Mouse (Mus musculus): ENCODE results near the gene Lrrc32.

Gene Lrrc32

DNA sequence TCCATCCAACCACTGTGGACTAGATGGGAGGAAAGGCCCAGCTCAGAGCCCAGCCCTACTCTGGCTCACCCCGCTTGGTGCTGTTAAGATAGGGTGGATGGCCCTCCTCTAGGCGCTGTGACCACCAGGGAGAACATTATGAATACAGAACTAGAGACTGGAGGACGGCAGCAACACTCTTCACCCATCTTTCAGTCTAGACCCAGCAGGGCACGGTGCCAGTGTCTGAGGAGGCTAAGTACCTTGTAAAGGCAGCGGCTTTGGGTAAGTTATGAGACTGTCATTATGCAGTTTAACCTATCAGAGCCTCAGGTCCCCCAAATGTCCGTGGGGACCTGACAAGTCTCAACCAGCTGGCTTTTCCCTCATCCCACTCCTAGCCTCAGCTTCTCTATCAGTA is at the start of gene Lrrc32:
TSS of gene Lrrc32 (plus strand) at position 153 of the 400 bp plus-strand sequence.
- no peak for DNase-seq

GRCm38 (mm10) chr7:98439956-98440466 is 49.1 kb upstream of the Lrrc32 start, which contains the start of gene Gucy2d:
Gucy2d (plus strand) TSS chr7:98440416.
- DNase-seq, result no peak

GRCm38 (mm10) chr7:98446873-98447272 is 42.2 kb upstream of the Lrrc32 start:
- DNase-seq, result peak; percentile 23

DNA sequence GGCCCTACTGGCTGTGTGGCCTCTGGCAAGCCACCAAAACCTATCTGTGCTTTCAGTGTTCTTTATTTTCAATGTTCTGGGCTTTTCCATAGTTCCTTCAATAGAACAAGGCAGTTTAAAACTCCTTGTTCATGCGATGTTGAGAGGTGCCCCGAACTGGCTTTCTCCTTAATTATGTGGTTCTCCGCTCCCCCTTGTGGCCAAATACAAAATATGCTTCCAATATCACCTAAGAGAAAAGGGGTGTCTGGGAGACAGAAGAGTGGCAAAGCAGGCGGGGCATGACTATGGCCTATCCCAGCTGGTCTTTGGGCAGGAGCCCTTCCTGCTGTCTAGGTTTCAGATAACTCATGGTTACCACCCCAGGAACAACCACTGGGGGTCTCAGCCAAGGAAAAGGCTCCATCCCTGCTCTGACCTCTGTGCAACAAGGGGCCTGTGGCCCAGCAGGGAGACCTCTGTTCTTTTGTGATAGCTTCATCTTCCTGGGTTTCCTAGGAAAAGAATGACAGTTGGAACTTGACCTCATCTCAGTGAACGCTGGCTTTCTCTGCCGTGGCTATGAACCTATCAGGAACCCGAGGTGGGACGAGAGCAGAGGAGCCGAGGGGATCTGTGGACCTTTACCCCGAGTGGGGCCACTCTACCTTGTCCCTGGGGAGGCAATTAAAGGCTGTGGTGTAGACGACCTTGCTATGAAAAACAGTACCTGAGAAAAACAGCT is 41.3 kb upstream of the Lrrc32 start:
- DNase-seq, result peak; percentile 48

GRCm38 (mm10) chr7:98448309-98448630 is 40.8 kb upstream of the Lrrc32 start:
- no peak for DNase-seq

DNA sequence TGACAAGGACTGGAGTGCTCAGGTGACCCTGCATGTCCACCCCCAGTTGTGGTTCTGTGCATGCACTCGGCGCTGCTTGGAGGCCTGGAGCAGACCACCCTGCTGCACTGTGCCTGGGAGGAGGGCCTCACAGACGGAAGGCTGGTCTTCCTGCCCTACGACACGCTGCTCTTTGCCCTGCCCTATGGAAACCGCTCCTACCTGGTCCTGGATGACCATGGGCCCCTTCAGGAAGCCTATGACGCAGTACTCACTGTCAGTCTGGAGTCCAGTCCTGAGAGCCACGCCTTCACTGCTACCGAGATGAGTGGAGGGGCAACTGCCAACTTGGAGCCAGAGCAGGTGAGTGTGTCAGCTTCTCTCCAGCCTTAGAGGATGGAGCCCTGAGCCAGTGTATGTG is 39.4 kb upstream of the Lrrc32 start:
- DNase-seq, result no peak

DNA sequence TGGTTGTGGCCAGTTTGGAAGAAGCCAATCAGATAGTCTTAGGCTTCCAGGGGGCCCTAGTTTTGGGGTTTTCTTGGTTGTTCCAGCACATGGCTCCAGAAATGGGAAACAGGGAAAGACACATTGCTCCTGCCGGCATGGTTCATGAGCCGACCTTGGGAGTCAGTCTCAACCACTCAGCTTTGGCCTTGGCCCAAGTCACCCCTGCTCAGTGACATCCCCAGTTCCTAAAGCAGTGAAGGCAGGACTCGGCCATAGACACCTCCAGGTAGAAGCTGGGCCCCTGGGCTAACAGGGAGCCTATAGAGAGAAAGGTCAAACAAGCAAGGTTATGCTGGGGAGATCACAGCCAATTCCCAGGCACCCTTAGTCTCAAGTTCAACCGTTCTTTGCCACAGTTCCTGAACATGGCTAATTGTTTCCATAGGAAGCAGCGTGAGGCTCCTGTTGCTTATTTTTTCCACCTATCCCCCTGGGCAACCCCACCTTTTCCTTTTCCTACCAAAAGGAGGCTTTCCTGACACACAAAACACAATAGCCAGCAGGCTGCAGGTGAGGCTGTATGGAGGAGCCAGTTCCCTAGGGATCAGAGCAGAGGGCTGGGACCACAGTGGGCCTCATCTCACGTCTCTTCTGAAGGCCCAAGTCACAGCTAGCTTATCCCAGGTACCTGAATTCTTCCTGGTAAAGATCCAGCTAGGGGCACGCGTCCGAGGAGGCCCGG is 34.5 kb upstream of the Lrrc32 start:
- DNase-seq, result no peak

- no peak for DNase-seq
Measured at GRCm38 (mm10) chr7:98460319-98460718, 28.8 kb upstream of the Lrrc32 start.

- DNase-seq, result no peak
Measured at GRCm38 (mm10) chr7:98469089-98469488, 20.0 kb upstream of the Lrrc32 start.

DNA sequence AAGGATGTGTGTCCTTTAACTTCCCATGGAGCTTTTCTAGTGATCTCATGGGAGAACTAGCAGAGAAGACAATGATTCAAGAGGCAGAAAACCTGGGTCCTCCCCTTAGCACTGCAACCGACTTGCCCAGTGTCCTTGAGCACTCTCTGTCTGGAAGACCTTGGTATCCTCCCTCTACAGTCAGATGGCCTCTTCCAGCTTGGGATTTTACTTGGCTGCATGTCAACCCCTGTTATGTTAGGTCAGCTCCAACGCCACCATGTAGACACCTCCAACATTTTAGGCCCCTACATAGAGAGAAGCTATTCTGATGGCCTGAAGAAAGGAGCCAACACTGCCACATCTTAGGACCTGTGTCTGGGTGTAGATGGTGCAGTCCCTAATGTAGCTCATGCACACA is 16.6 kb upstream of the Lrrc32 start:
- DNase-seq, result no peak

DNA sequence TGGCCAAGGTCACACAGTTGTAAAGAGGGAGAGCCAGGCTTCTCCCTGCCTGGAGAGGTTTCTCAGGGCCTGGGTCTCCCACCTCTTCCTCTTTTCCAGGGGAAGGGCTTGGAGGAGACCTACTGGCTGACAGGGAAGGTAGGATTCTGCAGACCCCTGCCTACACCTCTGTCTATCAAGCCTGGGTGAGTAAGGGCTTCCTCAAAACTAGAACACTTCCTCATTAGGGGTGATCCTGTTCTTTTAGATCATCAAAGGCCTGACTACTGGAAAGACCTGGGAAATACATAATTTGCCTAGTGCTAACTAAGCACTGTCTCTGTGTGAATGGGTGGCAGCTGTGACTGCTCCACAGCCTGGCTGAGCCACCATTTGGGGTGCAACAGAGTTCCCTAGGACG is 14.5 kb upstream of the Lrrc32 start:
- DNase-seq, result no peak

DNA sequence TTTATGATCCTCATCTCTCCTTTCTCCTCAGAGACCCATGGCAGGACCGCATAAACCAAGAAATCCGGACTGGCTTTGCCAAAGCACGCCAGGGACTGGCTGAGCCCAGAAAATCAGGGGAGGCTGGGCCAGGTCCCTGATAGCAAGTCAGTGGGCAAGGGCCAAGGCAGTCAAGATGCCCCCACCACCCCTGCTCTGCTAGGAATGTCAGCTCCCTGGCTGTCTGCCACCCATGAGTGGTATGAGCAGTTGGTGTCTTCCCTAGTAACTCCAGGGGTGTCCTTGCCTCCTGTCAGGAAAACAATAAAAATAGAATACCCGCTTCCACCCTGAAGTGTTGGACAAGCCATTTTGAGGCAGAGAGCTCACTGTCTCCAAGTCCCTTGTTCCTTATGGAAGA is 11.9 kb upstream of the Lrrc32 start:
- no peak for DNase-seq

- DNase-seq, result no peak
Measured at GRCm38 (mm10) chr7:98480481-98480880, 8.6 kb upstream of the Lrrc32 start.

- DNase-seq, result peak; percentile 90
Measured at GRCm38 (mm10) chr7:98481066-98481734, 7.9 kb upstream of the Lrrc32 start.

GRCm38 (mm10) chr7:98481861-98482260 is 7.2 kb upstream of the Lrrc32 start:
- no peak for DNase-seq

DNA sequence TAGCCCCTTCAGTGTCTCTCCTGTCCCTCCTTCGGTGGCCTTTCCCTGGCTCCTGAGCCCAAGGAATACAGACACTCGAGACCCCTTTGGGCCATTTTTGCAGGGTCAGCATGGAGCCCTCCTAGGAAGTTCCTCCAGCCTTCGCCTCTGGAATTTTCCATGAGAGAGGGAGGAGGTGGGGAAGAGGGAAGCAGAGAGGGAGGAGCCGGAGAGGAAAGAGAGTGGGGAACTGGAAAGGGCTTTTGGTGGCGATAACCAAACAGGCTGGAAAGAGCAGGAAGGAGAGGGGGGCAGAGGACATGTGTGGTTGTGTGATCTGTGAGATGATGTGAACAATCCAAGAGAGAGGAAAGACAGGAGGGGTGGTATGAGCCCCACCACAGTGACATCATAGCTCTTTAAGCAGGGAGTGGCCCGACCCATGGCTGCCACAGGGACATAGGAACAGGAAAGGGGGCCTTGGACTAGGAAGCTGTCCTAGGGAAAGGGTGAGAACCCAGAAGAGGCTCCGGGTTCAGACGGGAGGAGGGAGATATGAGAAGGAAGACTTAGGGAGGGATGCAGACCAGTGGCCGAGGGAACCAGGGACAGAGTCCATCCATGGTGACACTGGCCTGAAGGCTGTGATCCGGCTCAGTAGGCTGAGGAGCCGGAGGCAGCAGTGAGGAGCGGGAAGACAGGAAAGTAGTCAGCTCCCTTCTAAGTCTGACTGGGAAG is 6.4 kb upstream of the Lrrc32 start:
- DNase-seq, result peak; percentile 37

GRCm38 (mm10) chr7:98483268-98483607 is 5.8 kb upstream of the Lrrc32 start:
- no peak for DNase-seq

DNA sequence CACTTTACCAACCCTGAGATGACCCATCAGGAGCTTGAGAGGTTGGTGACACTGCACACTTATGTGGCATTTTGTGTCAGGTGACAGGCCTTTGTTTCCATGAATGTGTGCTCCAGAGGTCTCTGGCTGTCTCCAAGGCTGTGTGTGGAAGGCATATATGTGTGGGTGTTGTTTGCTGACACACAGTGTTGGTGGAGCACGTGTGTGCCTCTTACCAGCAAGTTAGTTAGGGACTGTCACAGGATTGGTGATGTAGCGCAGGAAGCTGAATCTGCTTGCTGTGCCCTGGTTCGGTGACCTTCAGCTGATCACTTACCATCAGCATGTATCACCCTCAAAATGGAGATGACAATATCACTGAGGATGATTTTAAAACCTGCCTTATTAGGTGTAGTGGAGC is 4.2 kb upstream of the Lrrc32 start:
- DNase-seq, result no peak

GRCm38 (mm10) chr7:98485508-98485907 is 3.6 kb upstream of the Lrrc32 start:
- no peak for DNase-seq

DNA sequence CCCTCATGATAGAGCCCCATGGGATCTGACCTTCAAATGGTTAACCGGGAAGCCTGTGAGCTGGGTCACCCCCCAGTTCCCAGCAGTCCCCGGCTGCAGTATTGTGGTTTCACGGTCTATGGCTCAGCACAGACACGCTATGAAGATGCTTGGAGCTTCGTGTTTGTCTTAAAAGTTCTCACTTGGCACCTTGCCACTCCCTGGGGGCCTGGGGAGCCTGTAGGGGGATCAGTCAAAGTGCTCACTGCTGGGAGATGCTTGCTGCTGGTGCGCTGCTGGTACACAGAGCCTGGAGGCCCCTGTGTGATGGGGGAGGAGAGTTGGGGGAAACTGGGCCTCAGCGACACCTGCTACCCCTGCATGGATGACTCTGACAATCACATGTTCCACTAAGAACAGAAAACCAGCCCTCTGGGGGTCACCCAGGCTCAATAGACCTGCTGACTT is 2.6 kb upstream of the Lrrc32 start:
- DNase-seq, result no peak

DNA sequence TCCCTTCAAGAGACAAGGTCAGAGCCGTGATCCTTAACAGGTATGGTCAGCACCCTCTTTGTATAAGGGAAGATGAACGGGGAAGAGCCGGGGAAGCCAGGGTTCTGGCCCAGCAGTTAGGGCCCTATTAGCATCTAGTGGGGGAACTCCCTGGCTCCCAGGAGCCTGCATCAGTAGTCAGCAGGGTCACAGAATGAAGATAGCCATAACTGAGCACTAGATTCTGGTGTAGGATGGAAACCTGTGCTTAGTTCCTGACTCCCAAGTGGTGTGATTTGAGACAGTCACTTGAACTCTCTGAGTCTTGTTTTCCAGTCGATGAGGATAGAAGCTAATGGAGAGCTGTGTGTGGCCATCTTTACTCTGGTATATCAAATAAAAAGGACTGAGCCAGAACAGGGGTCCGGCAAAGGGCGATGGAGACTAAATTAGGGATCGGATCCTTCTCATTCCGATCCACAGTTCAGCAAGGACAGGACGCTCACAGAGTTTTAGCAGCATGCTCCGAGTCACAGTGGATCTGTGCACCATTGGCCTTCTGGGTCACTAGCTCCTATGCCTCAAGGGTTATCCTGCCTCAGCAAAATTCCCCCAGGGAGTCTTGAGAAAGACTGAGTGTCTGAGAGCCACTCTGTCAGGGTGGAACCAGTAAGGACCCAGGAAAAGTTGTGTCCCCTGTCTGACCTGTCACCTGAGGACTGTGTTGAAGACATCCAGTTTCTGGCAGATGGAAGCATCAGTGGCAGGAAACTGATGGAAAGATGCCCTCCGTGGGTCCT is 1.7 kb upstream of the Lrrc32 start:
- no peak for DNase-seq

GRCm38 (mm10) chr7:98488398-98489130 is 519 bp upstream of the Lrrc32 start:
- DNase-seq, result peak; percentile 53
